Mouse (Mus musculus): ENCODE measurements around the gene Olfr761.
"Not testable (repeated sequence)": the region's sequence is repeated elsewhere in the genome, so short reads cannot be mapped to it uniquely, and the experiment has no call there.

Gene Olfr761

GRCm38 (mm10) chr17:37952979-37953378 is at the start of gene Olfr761:
Gene Olfr761, minus strand, starts transcription at chr17:37953079.
- DNase-seq: no peak

DNA sequence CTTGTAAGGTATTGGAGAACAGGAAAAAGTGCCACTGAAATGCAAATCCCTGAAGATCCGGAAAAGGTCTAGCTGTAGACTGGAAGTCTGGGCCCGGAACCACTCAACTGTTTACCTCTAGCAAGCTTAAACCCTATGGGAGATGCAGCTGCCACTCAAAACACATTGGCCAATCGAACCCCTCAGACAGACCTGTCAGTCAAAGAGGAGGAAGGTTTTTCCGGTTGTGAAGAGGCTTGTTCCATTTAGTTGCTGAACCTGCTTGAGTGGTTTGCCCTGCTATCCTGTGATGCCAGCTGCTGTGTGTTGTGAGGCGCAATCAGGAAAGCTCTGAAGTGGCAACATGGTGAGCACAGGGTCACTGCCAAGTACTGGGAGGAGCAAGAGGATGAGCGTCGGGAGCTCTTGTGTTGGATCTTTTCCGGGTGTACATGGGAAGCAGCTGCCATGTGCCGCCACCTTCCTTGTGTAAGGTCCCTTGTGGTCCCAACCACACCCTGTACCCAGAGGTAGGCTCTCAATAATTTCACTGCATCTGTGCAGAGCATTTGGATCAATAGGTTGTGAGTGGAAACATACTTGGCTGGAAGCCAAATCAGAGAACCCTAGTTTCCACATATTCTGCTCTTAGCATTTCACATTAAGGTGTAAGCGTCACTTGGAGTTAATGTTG is 42.9 kb upstream of the Olfr761 start:
- no peak for DNase-seq

GRCm38 (mm10) chr17:37990453-37990961 is 37.6 kb upstream of the Olfr761 start:
- no peak for DNase-seq

DNA sequence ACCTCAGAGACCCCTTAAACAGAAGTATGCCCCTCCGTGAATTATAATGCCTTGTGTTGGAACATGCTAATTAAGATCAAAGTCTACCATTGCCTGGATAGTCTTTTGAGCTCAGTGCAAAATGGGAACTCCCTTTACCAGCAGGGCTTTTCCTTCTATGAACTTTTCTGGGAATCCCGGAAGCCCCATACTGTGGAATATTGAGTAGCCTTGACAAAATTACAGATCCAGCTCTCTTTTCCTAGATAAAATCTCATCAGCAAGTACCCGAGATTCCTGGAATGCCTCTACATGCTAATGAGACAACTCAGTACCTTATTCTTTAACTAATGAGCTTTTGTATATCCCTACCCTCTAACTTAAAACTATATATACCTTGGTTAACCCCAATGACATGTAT is 20.7 kb upstream of the Olfr761 start:
- no peak for DNase-seq

- no peak for DNase-seq
Observed at GRCm38 (mm10) chr17:37920248-37920647, 32.6 kb downstream of the Olfr761 start, which contains the start of gene Olfr128. Gene Olfr128, plus strand, starts transcription at chr17:37920548.

- not testable (repeated sequence) for DNase-seq
Observed at GRCm38 (mm10) chr17:37906821-37907220, 46.1 kb downstream of the Olfr761 start.

Data from kidney, postnatal 4 days (tissue).